Mouse (Mus musculus) lung, adult 2 months (tissue): ENCODE measurements at regions not wholly inside any gene's neighbourhood (a gene's known extent, or its start where the extent isn't known, plus 50 kb on each side); places are given as distances from the start of the nearest gene placed in this dataset.

Source experiments
- CTCF ChIP-seq: fragments of 200-500 bp; IDR thresholded peaks from 2 replicates; pipeline ENCODE4 v1.5.1; 2011; ENCODE audit warnings: mild to moderate bottlenecking, low read length, control low read depth; ENCODE audit not compliant: insufficient read depth
- POLR2A ChIP-seq: fragments of 200-500 bp; IDR thresholded peaks from 2 replicates; pipeline ENCODE4 v1.6.1; 2011; ENCODE audit warnings: low read depth, mild to moderate bottlenecking, control low read depth, low read length, borderline replicate concordance; ENCODE audit errors: extremely low read depth

DNA sequence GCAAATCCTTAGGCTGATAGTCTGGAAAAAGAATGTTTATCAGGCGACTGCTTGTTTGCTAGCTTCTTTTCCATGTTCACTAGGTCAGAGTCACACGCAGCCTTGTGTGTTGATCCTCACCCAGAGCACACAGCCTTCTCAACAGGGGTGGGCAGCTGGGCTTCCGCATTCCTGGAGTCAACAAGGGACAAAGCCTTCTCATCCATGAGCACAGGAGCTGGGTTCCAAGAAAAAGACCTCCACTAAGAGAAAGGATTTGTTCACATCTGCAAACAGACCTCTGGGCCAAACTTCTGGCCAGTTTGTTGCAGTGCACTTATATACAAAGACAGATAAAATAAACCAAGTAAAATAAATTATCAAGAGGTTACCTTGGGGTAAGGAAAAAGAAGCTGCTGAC is 65.6 kb upstream of the Gm45716 start:
- no peak for TF ChIP-seq POLR2A
- no peak for TF ChIP-seq CTCF
